Mouse (Mus musculus) bone marrow macrophage, adult 2 months (primary cell): Measurements from ENCODE around the gene Atp1a2. TPM values are rescaled to one million over a fixed set of nuclear protein-coding genes. Genes with fewer than 3 reads are reported as not detected.
A peak's percentile ranks its signal among the peaks of the same experiment; 100 is the strongest.

ENCODE experiments used
- H3K27ac ChIP-seq: 2 replicates; pipeline ENCODE4 v1.5.1; 2012; ENCODE audit warnings: low read depth, low read length; ENCODE audit not compliant: insufficient read depth
- H3K4me1 ChIP-seq: 2 replicates; pipeline ENCODE4 v1.6.1; 2012; ENCODE audit warnings: low read length; ENCODE audit not compliant: control insufficient read depth, insufficient read depth
- H3K4me3 ChIP-seq: 2 replicates; pipeline ENCODE4 v1.5.1; 2012; ENCODE audit warnings: mild to moderate bottlenecking, low read length, moderate library complexity; ENCODE audit not compliant: insufficient read depth
- CTCF ChIP-seq: IDR thresholded peaks from 2 replicates; pipeline ENCODE4 v1.5.1; 2012; ENCODE audit warnings: low read depth, mild to moderate bottlenecking, low read length, moderate library complexity
- POLR2A ChIP-seq: IDR thresholded peaks from 2 replicates; pipeline ENCODE4 v1.6.1; 2012; ENCODE audit warnings: mild to moderate bottlenecking, low read depth, low read length, borderline replicate concordance
- polyA plus RNA-seq: library from polyadenylated mRNA; stranded (reverse); fragments of >200 nt; gene quantifications from 2 replicates; pipeline ENCODE4 v1.2.4, GENCODE M21; 2012; ENCODE audit not compliant: missing spikeins, insufficient read depth, insufficient read length

Gene Atp1a2
- polyA plus RNA-seq, 1 experiment, result 0.36 TPM

DNA sequence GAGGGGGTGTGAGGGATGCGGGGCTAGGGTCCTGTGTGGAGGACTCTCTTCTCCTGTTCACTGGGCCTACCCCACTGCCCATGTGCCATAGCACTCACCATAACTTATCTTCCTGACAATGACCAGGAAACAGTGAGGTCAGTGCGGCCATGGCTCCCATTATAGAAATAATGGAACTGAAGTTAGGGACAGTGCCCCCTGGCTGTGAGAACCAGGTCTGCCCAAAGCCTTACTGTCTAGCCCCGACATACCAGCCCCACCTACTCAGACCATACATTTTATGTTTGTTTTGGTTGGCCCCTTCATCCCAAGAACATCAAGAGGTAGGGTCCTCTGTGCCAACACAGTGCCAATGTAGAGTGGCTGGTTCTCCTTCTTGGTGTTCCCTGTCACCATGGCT is 7.8 kb upstream of the Atp1a2 start:
- peaks cover 36% of the 10 kb centered on the region for H3K4me1 ChIP-seq
- no peak for TF ChIP-seq POLR2A
- no peak for TF ChIP-seq CTCF
- no peak overlapping the region for H3K4me3 ChIP-seq
- H3K27ac ChIP-seq, result peak overlapping the region; percentile 59

DNA sequence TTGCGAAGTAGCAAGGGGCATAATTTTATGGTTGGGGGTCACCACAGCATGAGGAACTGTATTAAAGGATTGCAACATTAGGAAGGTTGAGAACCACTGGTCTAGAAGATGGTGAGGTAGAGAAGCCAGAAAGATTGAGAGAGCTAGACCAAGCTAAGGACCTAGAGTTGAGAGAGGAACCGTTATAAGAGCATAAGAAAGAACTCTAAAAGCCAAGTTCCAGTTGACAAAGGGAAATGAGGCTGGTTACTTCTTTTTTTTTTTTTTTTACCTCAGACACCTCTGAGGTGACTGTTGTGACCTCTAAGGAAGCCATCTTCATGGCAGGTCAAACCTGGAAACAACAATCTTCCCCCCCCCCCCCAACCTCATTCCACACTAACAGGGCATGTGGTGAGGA is 7.3 kb upstream of the Atp1a2 start:
- TF ChIP-seq CTCF (no peak), POLR2A (no peak)
- H3K4me1 ChIP-seq, result peaks cover 32% of the 10 kb centered on the region

DNA sequence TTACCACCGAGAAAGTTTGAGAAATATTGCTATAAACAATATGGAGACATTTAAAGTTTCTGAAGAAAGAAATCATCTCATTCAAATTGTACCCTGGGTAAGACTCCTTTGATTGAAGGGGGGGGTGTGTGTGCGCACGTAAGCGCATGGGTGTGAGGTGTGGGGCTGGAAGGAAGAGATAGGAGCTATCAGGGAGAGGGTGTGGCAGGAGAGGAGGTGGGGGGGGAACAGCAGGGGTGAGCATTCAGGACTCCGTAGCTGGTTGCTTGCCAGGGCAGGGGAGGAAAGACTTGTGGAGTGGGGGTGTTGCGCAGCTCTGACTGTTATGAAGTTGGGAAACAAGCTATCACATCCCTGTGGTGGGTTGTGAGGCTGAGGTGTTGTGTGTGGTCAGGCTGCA is 6.6 kb upstream of the Atp1a2 start:
- peaks cover 29% of the 10 kb centered on the region for H3K4me1 ChIP-seq
- H3K27ac ChIP-seq, result no peak overlapping the region
- no peak overlapping the region for H3K4me3 ChIP-seq
- TF ChIP-seq POLR2A, result no peak
- TF ChIP-seq CTCF, result no peak

More for the DNA sequence above, 7.3 kb upstream of the Atp1a2 start:
- H3K4me3 ChIP-seq, result no peak overlapping the region
- no peak overlapping the region for H3K27ac ChIP-seq

DNA sequence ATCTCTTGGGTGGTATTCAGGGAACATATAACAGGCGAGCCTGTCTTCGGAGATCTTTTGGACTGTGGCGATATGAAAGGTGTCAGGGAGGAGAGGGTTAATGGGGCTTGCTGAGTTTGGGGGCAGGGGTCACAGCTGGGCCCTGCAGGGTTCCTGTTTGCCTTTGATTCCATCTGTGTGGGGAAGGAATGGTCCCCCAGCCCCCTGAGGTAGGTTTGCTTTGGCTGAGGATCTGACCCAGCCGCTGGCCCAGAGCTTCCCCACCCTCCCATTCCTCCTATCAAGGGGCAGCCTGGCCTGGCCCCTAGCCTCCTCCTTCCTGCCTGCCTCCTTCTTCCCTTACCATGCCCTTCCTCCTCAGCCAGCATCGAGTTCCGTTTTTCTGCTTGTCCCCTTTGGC is 5.0 kb upstream of the Atp1a2 start:
- Histone ChIP-seq H3K4me3 (no peak overlapping the region), H3K4me1 (peaks cover 27% of the 10 kb centered on the region), H3K27ac (no peak overlapping the region)
- TF ChIP-seq POLR2A (no peak), CTCF (no peak)

DNA sequence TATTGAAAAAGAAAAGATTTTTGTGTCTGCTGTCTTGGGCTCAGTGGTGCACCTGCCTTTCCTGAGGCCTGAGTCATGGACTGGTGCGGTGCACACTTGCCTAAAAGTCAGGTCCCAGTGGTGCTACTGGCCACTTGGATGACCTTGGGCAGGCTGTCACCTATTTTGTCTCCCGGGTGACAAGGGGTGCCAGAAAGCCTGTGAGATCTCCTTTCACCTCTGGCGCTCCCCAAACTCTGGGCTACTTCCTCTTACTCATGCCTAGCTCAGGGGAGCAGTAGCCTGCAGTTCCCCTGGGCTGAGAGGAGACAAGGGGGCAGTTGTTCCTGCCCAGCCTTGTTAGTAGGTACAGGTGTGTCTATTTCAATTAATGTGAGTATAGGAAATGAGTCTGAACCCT is 4.4 kb upstream of the Atp1a2 start:
- no peak for TF ChIP-seq CTCF
- no peak for TF ChIP-seq POLR2A
- H3K4me1 ChIP-seq, result peaks cover 27% of the 10 kb centered on the region
- H3K27ac ChIP-seq, result no peak overlapping the region
- H3K4me3 ChIP-seq, result no peak overlapping the region

DNA sequence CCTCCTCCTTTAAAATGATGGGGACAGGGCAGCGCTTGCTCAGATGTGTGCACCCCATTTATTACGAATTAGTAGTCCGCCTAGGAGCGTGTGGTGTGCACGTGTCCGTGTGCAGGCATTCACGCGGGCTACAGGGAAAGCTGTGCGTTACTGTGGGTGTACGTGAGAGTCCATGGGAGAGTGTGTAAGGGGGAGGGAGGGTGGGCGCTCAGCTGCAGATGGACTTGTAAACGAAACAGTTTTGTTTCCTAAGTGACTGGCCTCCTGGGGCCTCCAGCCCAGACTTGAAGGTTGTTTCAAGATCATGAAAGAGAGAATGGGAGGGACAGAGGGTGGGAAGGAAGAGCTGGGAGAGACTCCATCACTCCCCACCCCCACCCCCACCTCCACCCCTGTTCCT is 3.3 kb upstream of the Atp1a2 start:
- TF ChIP-seq POLR2A, result no peak
- TF ChIP-seq CTCF, result no peak
- Histone ChIP-seq H3K4me1 (peaks cover 21% of the 10 kb centered on the region), H3K4me3 (no peak overlapping the region), H3K27ac (no peak overlapping the region)

DNA sequence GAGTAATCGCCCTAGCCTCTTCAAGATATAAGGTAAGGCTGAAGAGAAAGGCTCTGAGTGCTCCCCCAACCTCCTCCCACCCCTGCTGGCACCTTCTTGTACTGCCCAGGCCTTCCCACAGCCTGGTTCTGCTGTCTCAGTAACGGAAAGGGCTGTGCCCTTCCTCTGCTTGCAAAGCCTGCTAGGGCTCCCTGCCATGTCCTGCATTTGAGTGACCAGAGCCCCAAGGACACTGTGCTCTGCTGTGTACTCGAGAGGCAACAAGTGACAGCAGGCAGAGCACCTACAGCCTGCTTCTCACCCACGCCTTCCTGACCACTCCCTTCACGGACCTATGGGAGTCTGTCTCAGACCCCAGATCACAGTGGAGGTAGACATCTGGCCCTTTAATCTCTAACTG is 2.4 kb upstream of the Atp1a2 start:
- Histone ChIP-seq H3K4me3 (no peak overlapping the region), H3K4me1 (peaks cover 12% of the 10 kb centered on the region), H3K27ac (no peak overlapping the region)
- TF ChIP-seq CTCF, result no peak
- no peak for TF ChIP-seq POLR2A

DNA sequence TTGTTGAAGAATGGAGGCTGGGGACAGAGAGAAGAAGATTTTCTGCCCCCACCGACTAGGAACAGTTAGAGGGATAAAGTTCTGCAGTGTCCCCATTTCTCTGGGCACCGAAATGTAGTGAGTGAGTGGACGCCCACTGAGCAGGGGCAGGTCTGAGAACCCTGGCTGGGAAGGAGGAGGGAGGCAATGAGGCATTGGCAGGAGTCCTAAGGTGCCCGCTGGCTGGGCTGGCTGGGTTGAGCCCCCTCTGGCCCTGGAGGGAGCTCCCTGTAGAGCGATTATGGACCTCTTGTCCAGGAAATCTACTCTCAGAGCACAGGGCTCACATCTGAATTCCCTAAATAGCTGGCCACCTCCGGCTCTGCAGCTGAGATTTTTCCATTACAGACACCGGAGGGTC is 1.7 kb upstream of the Atp1a2 start:
- Histone ChIP-seq H3K4me3 (no peak overlapping the region), H3K4me1 (peaks cover 12% of the 10 kb centered on the region), H3K27ac (no peak overlapping the region)
- no peak for TF ChIP-seq CTCF
- TF ChIP-seq POLR2A, result no peak

DNA sequence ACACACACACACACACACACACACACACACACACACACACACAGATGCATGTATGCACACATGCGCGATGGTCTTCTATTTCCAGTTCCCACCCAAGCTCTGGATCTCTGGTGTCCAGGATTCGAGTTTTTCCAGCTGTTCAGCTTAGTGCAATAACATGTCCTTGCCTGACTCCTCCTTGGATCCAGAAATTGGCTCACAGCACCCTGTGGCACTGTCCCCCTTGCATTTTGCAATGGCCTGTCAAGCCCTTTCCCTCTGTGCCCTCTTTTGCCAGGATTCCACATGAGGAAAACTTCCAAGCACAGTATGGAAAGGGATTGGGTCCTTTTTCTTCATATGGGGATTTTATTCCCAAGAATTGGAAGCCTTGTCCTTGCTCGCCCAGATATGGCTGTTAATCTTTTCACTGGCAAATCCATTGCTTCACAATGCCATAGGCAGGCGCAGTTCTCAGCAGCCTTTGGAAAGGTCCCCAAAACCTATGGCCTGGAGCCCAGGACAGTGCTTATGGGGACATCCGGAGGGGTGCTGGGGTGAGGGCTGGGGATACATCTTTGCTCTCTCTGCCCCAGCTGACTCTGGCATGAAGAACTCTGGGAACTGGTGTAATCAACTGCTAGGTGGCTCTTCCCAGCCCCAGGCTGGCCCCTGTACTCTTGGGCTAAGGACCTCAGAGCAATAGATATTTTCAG is 901 bp downstream of the Atp1a2 start:
- H3K4me3 ChIP-seq, result no peak overlapping the region
- H3K4me1 ChIP-seq, result no peaks in the 10 kb centered on the region
- no peak for TF ChIP-seq CTCF
- no peak for TF ChIP-seq POLR2A
- H3K27ac ChIP-seq, result no peak overlapping the region

DNA sequence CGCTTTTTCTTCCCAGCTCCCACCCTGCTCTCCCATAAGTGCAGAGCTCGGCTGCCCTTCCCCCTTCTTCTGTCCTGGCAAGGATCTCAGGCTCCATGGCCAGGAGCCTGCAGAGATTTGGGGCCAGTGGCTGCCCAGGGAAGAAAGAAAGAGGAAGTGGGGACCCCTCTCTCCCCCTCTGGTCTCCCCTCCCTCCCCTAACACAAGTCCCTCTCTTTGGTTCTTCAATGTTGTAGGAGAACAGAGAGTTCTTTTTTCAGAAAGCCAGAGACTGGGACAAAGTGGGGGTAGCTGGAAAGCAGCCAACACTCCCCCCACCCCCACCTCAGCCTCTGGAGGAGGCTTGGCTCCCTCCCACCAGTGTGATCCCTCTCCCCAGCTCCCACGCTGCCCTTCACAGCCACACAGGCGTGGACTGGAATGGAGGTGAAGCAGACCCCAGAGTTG is 2.1 kb downstream of the Atp1a2 start:
- H3K4me1 ChIP-seq, result no peaks in the 10 kb centered on the region
- H3K27ac ChIP-seq, result no peak overlapping the region
- H3K4me3 ChIP-seq, result no peak overlapping the region
- TF ChIP-seq CTCF (no peak), POLR2A (no peak)
